Mouse (Mus musculus) kidney, embryonic 16.5 days (tissue): ENCODE data around the gene Cnfn. TPM values are rescaled to one million over a fixed set of nuclear protein-coding genes. Genes with fewer than 3 reads are reported as not detected.

ENCODE experiments used
- ATAC-seq: fragments of 200-750 bp; cut with Nextera tagmentation; 2 replicates; pipeline ENCODE4 v1.8.0; 2017; ENCODE audit warnings: moderate TSS enrichment; ENCODE audit not compliant: low FRiP score, low TSS enrichment
- H3K27ac ChIP-seq: fragments of 300-500 bp; sonication (generic); 2 replicates; pipeline ENCODE4 v1.5.1; 2014; ENCODE audit warnings: low read length
- H3K27me3 ChIP-seq: fragments of 300-500 bp; sonication (generic); 2 replicates; pipeline ENCODE4 v1.6.1; 2014; ENCODE audit warnings: low read length, control low read depth, mixed read lengths; ENCODE audit not compliant: insufficient read depth
- H3K36me3 ChIP-seq: fragments of 300-500 bp; sonication (generic); 2 replicates; pipeline ENCODE4 v1.6.1; 2014; ENCODE audit warnings: low read length, control low read depth, mixed read lengths; ENCODE audit not compliant: insufficient read depth
- H3K4me1 ChIP-seq: fragments of 300-500 bp; sonication (generic); 2 replicates; pipeline ENCODE4 v1.6.1; 2014; ENCODE audit warnings: low read length, control low read depth, mixed read lengths; ENCODE audit not compliant: insufficient read depth
- H3K4me2 ChIP-seq: fragments of 300-500 bp; sonication (generic); replicated peaks from 2 replicates; pipeline ENCODE4 v1.6.1; 2014; ENCODE audit warnings: low read depth, low read length
- H3K4me3 ChIP-seq: fragments of 300-500 bp; sonication (generic); 2 replicates; pipeline ENCODE4 v1.5.1; 2014; ENCODE audit warnings: mild to moderate bottlenecking, low read length
- H3K9ac ChIP-seq: fragments of 300-500 bp; sonication (generic); replicated peaks from 2 replicates; pipeline ENCODE4 v1.6.1; 2014; ENCODE audit warnings: low read length
- H3K9me3 ChIP-seq: fragments of 300-500 bp; sonication (generic); 2 replicates; pipeline ENCODE4 v1.6.1; 2016; ENCODE audit warnings: low read length, control low read depth
- WGBS: fragments of 180-500 bp; shearing (Covaris S2); extraction: QIAGEN DNeasy Blood & Tissue Kit; methylation state at CpG from one replicate; pipeline ENCODE4 v1.1.7; 2014; 5-methylcytosine and 5-hydroxymethylcytosine counted together
- polyA plus RNA-seq: library from polyadenylated mRNA; unstranded; fragments of >200 nt; fragmentation: Nextera tagmentation; extraction: Ambion mirVana; gene quantifications from 2 replicates; pipeline ENCODE4 v1.2.1, GENCODE M21; 2015

The Cnfn gene
- polyA plus RNA-seq, 1 experiment from 2014 or later = not detected

DNA sequence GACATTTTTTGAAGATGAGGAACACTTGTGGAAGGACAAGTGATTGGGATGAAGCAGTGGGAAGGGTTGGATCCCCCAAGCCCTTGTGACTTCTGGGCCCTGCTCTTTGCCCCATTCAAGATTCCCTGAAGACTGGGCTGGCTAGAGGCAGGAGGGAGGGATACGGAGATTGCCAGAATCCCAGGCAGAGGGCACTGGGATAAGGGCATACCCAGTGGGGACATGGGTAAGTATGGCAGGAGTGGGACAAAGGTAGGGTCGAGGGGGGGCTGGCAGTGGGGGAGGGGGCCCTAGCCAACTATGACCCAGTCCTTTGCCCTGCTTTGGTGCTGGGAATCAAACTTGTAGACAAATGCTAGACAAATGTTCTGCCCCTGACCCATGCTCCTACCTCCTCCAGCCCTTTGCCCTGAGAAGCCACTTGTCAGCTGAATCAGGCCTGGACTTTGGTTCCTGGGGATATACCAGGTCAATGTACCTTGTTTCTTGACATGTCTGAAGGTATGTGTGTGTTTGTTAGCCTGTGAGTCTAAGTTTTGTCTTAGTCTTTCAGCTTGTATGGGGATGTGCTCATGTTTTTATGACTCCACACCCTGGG lies 22.4 kb upstream of the Cnfn start:
- no peak overlapping the region for H3K4me3 ChIP-seq
- peaks cover 6% of the 10 kb centered on the region for H3K36me3 ChIP-seq
- 88% methylated on average over 2 of the region's 2 CpGs for WGBS
- no peak overlapping the region for H3K9ac ChIP-seq
- peaks cover 34% of the 10 kb centered on the region for H3K4me1 ChIP-seq
- H3K9me3 ChIP-seq = no peaks in the 10 kb centered on the region
- ATAC-seq = no peak
- H3K27me3 ChIP-seq = no peaks in the 10 kb centered on the region
- no peak overlapping the region for H3K4me2 ChIP-seq
- no peak overlapping the region for H3K27ac ChIP-seq

DNA sequence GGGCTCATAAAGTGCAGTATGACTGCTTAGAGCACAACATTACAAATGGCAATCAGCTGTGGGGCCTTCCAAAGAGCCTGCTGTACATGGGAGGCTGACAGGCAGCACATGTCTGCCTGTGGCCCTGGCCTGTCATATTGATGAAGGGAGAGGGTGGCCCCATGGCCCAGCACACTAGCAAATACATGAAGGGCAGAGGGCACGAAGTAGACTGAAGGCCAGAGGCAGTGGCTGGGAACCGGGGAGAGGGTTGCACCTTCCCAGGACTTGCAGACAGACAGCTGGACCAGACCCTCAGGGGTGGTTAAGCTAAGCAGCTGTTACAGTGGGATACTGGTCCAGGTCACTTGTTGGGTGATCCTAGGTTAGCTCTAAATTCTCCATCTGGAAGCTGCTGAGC lies 21.5 kb upstream of the Cnfn start:
- Histone ChIP-seq H3K9me3 (no peaks in the 10 kb centered on the region), H3K4me3 (no peak overlapping the region), H3K36me3 (peaks cover 6% of the 10 kb centered on the region), H3K9ac (no peak overlapping the region), H3K27ac (no peak overlapping the region), H3K27me3 (no peaks in the 10 kb centered on the region), H3K4me2 (no peak overlapping the region), H3K4me1 (peaks cover 25% of the 10 kb centered on the region)
- no peak for ATAC-seq
- WGBS = 41% methylated on average over 2 of the region's 2 CpGs

DNA sequence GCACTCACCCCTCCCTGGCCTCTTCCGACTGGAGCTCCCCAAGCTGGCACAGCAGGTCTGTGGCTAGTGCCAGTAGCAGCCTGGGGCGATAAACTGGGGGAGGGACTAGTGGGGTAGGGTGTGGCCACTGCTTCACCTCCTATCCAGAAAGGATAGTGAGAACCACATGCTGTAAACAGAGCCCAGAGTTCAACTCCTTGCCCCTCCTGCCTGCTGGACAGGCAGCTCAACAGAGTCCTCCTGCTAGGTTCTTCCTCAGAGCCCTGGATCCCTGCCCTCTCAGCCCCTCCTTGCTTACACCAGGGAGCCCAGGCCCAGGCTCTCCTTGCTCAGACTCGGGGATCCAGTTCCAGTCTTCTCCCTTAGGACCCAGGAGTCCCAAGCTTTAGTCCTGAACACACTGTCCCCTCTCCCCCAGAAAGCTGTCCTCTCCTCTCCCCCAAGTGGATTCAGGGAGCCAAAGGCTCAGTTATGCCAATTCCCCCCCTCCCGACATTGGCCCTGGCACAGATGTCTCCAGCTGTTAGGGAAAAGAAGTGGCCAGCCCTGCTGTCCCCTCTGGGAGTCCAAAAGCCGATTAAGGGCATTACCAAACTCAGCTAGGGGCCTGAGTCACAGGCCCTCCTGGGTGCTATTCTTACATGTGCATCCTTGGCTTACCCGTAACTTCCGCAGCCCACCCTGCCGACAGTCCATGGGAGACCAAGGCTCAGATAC lies 20.7 kb upstream of the Cnfn start:
- WGBS = 55% methylated on average over 8 of the region's 8 CpGs
- Histone ChIP-seq H3K4me1 (peaks cover 25% of the 10 kb centered on the region), H3K27ac (0 out of 2 replicates have a peak overlapping the region, but pooled peaks have one; percentile 20), H3K4me3 (no peak overlapping the region), H3K9me3 (no peaks in the 10 kb centered on the region), H3K27me3 (no peaks in the 10 kb centered on the region), H3K36me3 (peaks cover 6% of the 10 kb centered on the region), H3K4me2 (no peak overlapping the region), H3K9ac (0 out of 2 replicates have a peak overlapping the region, but pooled peaks have one; percentile 15)
- ATAC-seq = peak; percentile 53; the same call in 1 of the 2 replicates

DNA sequence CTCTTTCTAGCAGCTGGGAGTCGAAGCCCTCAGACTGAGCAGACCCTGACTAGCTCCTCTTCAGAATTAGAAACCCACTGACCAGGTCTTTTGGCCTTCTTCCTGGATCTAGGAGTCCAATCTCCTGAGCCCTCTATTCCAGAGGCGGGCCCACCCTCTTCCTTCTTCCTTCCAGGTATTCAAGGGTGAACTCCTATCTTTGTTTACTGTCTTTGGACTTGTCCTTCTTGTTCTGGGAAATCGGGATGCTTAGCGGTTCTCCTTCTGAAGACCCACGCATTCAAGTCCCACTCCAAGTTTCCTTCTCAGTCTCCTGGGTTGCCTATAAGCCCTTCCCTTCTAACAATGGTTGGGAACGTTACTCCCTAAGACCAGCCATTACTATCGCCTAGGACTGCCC lies 19.4 kb upstream of the Cnfn start:
- WGBS = 91% methylated on average over 7 of the region's 7 CpGs
- Histone ChIP-seq H3K36me3 (peaks cover 15% of the 10 kb centered on the region), H3K4me2 (no peak overlapping the region), H3K9ac (no peak overlapping the region), H3K27ac (no peak overlapping the region), H3K9me3 (no peaks in the 10 kb centered on the region), H3K27me3 (no peaks in the 10 kb centered on the region), H3K4me3 (no peak overlapping the region), H3K4me1 (peaks cover 15% of the 10 kb centered on the region)
- no peak for ATAC-seq

DNA sequence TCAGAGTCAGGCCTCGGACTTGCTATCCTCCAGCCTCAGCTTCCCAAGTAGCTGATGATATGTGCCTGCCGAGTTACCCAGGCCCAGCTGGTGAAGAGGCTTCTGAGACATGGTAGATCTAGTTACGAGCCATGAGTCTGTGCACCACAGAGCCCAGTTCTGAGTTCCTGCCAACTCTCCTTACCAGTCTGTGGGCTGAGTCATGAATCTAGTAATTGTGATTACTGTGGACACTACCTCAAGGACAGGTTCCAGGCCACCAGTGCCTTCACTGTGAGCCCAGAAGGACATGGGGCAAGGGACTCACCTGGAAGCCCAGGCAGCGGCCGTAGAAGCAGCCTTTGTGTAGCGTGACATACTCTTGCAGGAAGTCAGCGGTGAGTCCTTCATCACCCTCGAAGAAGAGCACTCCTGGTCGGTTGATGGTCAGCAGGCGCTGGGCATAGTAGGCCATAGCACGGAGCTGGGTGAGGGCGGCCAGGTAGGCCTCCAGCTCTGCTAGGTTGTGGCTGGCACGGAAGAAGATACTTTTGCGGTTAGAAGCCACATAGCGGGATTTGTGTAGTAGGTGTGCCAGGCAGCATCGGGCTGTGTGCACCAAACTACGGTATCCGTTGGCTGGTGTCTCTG lies 18.4 kb upstream of the Cnfn start:
- Histone ChIP-seq H3K27ac (no peak overlapping the region), H3K4me1 (peaks cover 10% of the 10 kb centered on the region; the same call in 1 of the 2 replicates), H3K4me2 (no peak overlapping the region), H3K27me3 (no peaks in the 10 kb centered on the region), H3K9ac (no peak overlapping the region), H3K9me3 (no peaks in the 10 kb centered on the region), H3K36me3 (peaks cover 20% of the 10 kb centered on the region), H3K4me3 (no peak overlapping the region)
- ATAC-seq = no peak
- WGBS = 93% methylated on average over 18 of the region's 18 CpGs

DNA sequence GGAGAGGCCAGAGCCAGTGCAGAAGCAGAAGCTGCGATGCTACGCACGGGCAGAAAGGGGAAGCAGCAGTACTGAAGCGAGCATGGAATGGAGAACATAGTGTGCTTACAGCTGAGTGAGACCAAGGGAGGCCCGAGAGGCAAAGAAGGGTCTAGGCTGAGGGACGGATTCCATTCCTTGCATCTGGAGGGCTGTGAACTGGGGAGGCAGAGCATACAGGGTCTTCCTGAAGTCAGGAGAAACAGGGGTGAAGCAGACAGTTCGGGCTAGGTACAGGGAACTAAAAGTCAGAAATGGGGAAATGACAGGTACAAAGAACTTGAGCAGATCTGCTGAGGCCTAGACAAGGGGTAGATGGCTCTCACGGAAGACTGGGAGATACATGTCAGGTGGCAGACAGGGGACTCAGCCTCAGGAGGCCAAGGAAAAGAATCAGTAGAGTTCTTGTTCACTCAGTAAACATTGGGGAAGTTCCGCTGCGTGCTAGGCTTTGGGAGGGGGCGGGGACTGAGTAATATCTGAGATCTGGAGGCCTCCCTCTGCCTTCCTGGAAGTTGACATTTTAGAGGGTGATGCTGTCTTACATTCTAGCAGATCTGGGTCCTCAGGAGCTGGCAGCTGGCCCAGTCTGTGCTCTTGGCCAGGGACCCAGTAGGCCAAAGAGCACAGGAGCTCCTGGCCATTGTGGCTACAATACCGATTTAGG lies 16.5 kb upstream of the Cnfn start:
- Histone ChIP-seq H3K9me3 (no peaks in the 10 kb centered on the region), H3K27me3 (no peaks in the 10 kb centered on the region), H3K27ac (no peak overlapping the region), H3K4me3 (no peak overlapping the region), H3K9ac (no peak overlapping the region), H3K4me1 (peaks cover 10% of the 10 kb centered on the region; the same call in 1 of the 2 replicates), H3K36me3 (peaks cover 25% of the 10 kb centered on the region), H3K4me2 (no peak overlapping the region)
- ATAC-seq = peak; percentile 39; the same call in 1 of the 2 replicates
- 76% methylated on average over 12 of the region's 12 CpGs for WGBS

DNA sequence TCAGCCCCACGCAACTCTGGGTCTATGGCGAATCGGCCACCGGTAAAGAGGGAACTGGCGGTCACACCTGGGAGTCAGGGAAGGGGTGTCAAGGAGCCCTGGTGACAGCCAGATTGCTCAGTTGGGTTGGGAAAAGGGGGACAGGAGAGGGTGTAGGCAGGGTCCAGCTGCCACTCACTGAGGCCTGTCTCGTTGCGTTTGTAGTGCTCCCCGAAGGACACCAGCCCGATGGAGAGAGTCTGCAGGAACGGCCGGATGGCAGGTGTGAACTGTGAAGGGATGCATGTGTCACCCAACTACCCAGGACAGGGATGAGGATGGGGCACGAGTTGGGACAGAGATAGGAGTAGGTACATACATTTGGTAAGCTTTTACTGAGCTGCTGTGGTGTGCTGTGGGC lies 15.7 kb upstream of the Cnfn start:
- Histone ChIP-seq H3K4me3 (no peak overlapping the region), H3K4me1 (peaks cover 8% of the 10 kb centered on the region), H3K4me2 (no peak overlapping the region), H3K27ac (no peak overlapping the region), H3K9me3 (no peaks in the 10 kb centered on the region), H3K9ac (no peak overlapping the region), H3K36me3 (peaks cover 25% of the 10 kb centered on the region), H3K27me3 (no peaks in the 10 kb centered on the region)
- no peak for ATAC-seq
- WGBS = 92% methylated on average over 12 of the region's 12 CpGs

DNA sequence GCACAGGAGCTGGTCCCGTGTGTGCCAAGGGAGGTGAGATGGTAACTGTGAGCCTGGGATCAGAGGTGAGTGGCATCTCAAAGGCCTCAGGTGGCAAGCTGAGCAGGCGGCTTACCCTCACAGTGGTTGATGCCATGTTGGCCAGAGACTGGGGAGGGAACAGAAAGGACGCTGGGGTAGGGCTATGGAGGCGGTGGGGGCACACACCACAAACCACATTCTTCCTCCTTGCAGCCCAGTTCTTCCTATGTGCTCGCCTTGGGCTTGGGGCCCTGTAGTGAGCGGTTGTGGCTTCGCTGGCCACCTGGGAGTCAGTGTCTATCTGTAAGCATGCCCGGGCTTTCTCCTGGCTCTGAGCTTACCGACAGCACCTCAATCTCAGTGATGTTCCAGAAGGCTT lies 15.3 kb upstream of the Cnfn start:
- H3K27ac ChIP-seq = no peak overlapping the region
- ATAC-seq = no peak
- 92% methylated on average over 9 of the region's 9 CpGs for WGBS
- no peaks in the 10 kb centered on the region for H3K27me3 ChIP-seq
- H3K9me3 ChIP-seq = no peaks in the 10 kb centered on the region
- peaks cover 25% of the 10 kb centered on the region for H3K36me3 ChIP-seq
- H3K4me2 ChIP-seq = no peak overlapping the region
- no peak overlapping the region for H3K9ac ChIP-seq
- peaks cover 8% of the 10 kb centered on the region for H3K4me1 ChIP-seq
- H3K4me3 ChIP-seq = no peak overlapping the region

DNA sequence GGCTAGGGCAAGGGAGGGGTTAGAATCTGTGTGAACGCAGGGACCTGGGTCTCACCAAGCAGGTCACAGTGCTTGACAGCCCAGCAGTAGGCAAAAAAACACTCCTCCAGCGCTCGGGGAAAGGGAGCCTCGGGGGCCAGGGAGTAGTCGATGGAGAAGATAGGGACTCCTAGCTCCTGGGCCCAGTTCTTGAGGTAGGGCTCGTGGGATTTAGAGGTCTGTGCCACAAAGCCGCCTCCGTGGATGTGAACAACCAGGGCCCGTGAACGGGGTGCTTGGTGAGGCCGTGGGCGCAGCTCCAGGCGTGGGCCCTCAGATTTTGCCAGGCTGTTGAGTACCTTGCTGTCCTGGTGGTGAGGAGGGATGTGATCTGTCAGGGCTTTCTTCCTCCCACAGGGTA lies 14.8 kb upstream of the Cnfn start:
- WGBS = 89% methylated on average over 13 of the region's 13 CpGs
- Histone ChIP-seq H3K27me3 (no peaks in the 10 kb centered on the region), H3K27ac (no peak overlapping the region), H3K4me3 (no peak overlapping the region), H3K36me3 (peaks cover 25% of the 10 kb centered on the region), H3K9ac (no peak overlapping the region), H3K9me3 (no peaks in the 10 kb centered on the region), H3K4me1 (peaks cover 7% of the 10 kb centered on the region), H3K4me2 (no peak overlapping the region)
- ATAC-seq = no peak
